In the genomic region with DNA sequence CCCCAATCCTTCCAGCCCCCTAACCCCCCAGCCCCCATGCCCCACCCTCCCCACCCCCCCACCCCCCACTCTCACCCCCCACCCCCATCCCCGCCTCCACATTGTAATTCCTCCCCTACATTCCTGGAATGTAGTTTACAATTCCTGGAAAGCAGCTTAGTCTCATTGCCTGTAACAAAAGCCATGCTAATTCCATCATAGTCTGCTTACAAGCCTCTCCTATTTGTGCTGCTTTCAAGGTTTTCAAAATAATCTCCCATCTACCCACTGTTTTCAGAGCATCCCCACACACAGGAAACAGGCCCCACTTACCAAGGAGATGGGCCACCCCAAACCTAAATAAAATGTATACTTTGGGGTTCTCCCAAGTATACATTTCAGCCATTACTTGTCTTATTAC, we compare ENCODE assay signal across 16 mouse cellular contexts.
"Had no signal": no experiment of that assay in that cellular context is flagged by ENCODE, and none has a peak within 500 bp of the region (broad histone marks: within the 10 kb centered on the region; RNA-seq: fewer than 3 reads in every experiment).

No protein-coding gene starts in this region.

- H3K27ac ChIP-seq: neural tube, embryonic 12.5 days; neural tube, embryonic 13.5 days; neural tube, embryonic 15.5 days; stomach, embryonic 15.5 days; stomach, postnatal 0 days had no signal

- H3K36me3 ChIP-seq: neural tube, embryonic 12.5 days; neural tube, embryonic 13.5 days; neural tube, embryonic 15.5 days; stomach, embryonic 15.5 days had no signal

- H3K4me1 ChIP-seq: neural tube, embryonic 12.5 days; neural tube, embryonic 13.5 days; neural tube, embryonic 15.5 days; stomach, embryonic 15.5 days had no signal

- DNase-seq: retina, postnatal 1 day; right cerebral cortex, postnatal 14 days; right cerebral cortex, postnatal 25 days; right cerebral cortex, postnatal 4 days; spleen, adult 18-20 months; thymus, adult 18-20 months; thymus, adult 2 months; thymus, postnatal 14 days; thymus, postnatal 25 days; thymus, postnatal 36 days; thymus, postnatal 4 days had no signal

- H3K9ac ChIP-seq: neural tube, embryonic 12.5 days; neural tube, embryonic 13.5 days; neural tube, embryonic 15.5 days; stomach, embryonic 15.5 days had no signal

- H3K9me3 ChIP-seq: neural tube, embryonic 13.5 days; neural tube, embryonic 15.5 days; stomach, embryonic 15.5 days had no signal

- H3K4me3 ChIP-seq: neural tube, embryonic 12.5 days; neural tube, embryonic 13.5 days; neural tube, embryonic 15.5 days; stomach, embryonic 15.5 days had no signal
